ENCODE assay signal across 20 mouse cellular contexts in the genomic region with DNA sequence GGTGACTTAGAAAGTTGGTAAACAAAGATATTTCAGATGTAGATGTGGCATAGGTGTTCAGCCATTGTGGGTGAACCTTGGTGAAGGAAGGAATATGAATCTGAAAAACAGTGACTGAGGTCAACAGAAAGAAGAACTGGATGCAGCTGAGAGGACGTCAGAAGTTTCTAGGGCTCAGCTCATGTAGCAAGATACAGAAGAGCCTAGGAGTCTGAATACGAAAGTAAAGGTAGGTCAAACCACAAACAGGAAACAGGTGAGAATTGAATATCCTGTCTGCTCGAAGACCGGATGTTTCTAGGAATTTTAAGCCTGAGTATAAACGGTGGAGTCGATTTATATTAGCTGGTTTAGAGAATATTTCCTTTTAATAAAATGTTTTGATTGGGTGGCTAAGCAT.
DNase-seq lines count a peak whose midpoint lies in the region; ATAC-seq and TF ChIP-seq lines count a peak whose summit lies in the region.
"Had no signal": no experiment of that assay in that cellular context is flagged by ENCODE, and none has a peak within 500 bp of the region (broad histone marks: within the 10 kb centered on the region; RNA-seq: fewer than 3 reads in every experiment).

No protein-coding gene starts in this region.

- DNase-seq in thymus, postnatal 14 days: peak; percentile 7
- DNase-seq in thymus, postnatal 36 days: no peak
- DNase-seq in CH12.LX (ENCODE audit: extremely low read depth): peak; percentile 30
- no peak for DNase-seq in MN1 (ENCODE audit: low spot score)
- no peak for DNase-seq in left cerebral cortex, postnatal 10 days (ENCODE audit: extremely low spot score in 1 of 2, low spot score in 2 of 2)
- no peak for DNase-seq in frontal cortex, adult 2 months (ENCODE audit: extremely low spot score in 1 of 2, low spot score in 1 of 2)
- DNase-seq: adrenal gland, postnatal 25 days; cerebellum, adult 11 months; cerebellum, postnatal 36 days; gastrocnemius, adult 2 months; kidney, postnatal 4 days; lung, postnatal 14 days; right cerebral cortex, adult 18-20 months had no signal

- H3K9me3 ChIP-seq in CH12.LX (replicated peaks; ENCODE audit: low read length): no peaks in the 10 kb centered on the region
- H3K9me3 ChIP-seq: embryonic facial prominence, embryonic 10.5 days; kidney, embryonic 15.5 days; midbrain, embryonic 10.5 days had no signal

- no peak for TF ChIP-seq CTCF in CH12.LX (conservative IDR thresholded peaks at IDR 0.05 in 1 of 2, IDR thresholded peaks at IDR 0.05 in 1 of 2; ENCODE audit: low read depth in 2 of 2, low read length in 2 of 2)

- H3K27me3 ChIP-seq in CH12.LX (replicated peaks): no peaks in the 10 kb centered on the region
- H3K27me3 ChIP-seq: kidney, embryonic 15.5 days had no signal

- intact Hi-C loops in left cerebral cortex, postnatal 10 days (cut with DNase I): no loop called here

- in situ Hi-C loops in CH12.LX (cut with MboI; ENCODE audit: low pct_ligation_motif_present, low pct_unique_long_range_greater_than_20kb, low sequenced_read_pairs): no loop called here

- peak; percentile 99 for ATAC-seq in inflammation-experienced regulatory T-cells, adult 6 months
- ATAC-seq: intestine, embryonic 16.5 days had no signal

- TF ChIP-seq POLR2A in CH12.LX (IDR thresholded peaks at IDR 0.05; ENCODE audit: low read depth, low read length): no peak

- TF ChIP-seq RAD21 in CH12.LX (IDR thresholded peaks at IDR 0.05; ENCODE audit: low read depth, low read length): no peak

- no peaks in the 10 kb centered on the region for H3K79me2 ChIP-seq in CH12.LX (replicated peaks; ENCODE audit: control insufficient read depth, extremely low read depth, insufficient read depth, poor library complexity, severe bottlenecking)

- dilution Hi-C loops in CH12.LX (cut with MboI; ENCODE audit: extremely low pct_ligation_motif_present, extremely low pct_unique_long_range_greater_than_20kb, low sequenced_read_pairs): no loop called here

- H3K4me2 ChIP-seq in CH12.LX (ENCODE audit: insufficient read depth, low read depth, poor library complexity, severe bottlenecking): peak overlapping the region; percentile 65; the same call in 1 of the 2 replicates
- H3K4me2 ChIP-seq: heart, embryonic 11.5 days; hindbrain, embryonic 14.5 days; kidney, embryonic 15.5 days had no signal

- no peaks in the 10 kb centered on the region for H3K36me3 ChIP-seq in CH12.LX (replicated peaks in 1 of 2; ENCODE audit: control insufficient read depth in 1 of 2, insufficient read depth in 1 of 2, low read length in 1 of 2)
- H3K36me3 ChIP-seq: embryonic facial prominence, embryonic 10.5 days; kidney, embryonic 15.5 days; midbrain, embryonic 10.5 days had no signal

- H3K27ac ChIP-seq in CH12.LX (ENCODE audit: insufficient read depth, low read depth): no peak overlapping the region
- H3K27ac ChIP-seq: embryonic facial prominence, embryonic 10.5 days; gastrocnemius, adult 2 months; hindbrain, embryonic 14.5 days; kidney, embryonic 15.5 days; midbrain, embryonic 10.5 days had no signal

- no peak; the same call in 1 of the 2 replicates for TF ChIP-seq EP300 in CH12.LX (IDR thresholded peaks at IDR 0.05; ENCODE audit: low read length)

- H3K9ac ChIP-seq in CH12.LX (ENCODE audit: insufficient read depth, low read depth): no peak overlapping the region
- H3K9ac ChIP-seq: hindbrain, embryonic 14.5 days; kidney, embryonic 15.5 days had no signal

- peaks cover 2 to 8% of the 10 kb centered on the region in 2 experiments for H3K4me1 ChIP-seq in CH12.LX (ENCODE audit: control insufficient read depth in 1 of 2, insufficient read depth in 2 of 2)
- H3K4me1 ChIP-seq: embryonic facial prominence, embryonic 10.5 days; kidney, embryonic 15.5 days; midbrain, embryonic 10.5 days had no signal

- H3K4me3 ChIP-seq in CH12.LX (replicated peaks in 1 of 3; ENCODE audit: low read depth in 2 of 3, low read length in 2 of 3, poor library complexity in 1 of 3): no peak overlapping the region
- H3K4me3 ChIP-seq: embryonic facial prominence, embryonic 10.5 days; gastrocnemius, adult 2 months; kidney, embryonic 15.5 days; midbrain, embryonic 10.5 days had no signal

TF ChIP-seq in CH12.LX, 34 proteins besides CTCF, POLR2A, EP300 and RAD21:
- TF ChIP-seq ETS1 (conservative IDR thresholded peaks at IDR 0.05; ENCODE audit: low read depth, low read length): no peak; the same call in 1 of the 2 replicates
- no peak for TF ChIP-seq NELFE (IDR thresholded peaks at IDR 0.05; ENCODE audit: low read depth, low read length)
- no peak for TF ChIP-seq CHD1 (IDR thresholded peaks at IDR 0.05; ENCODE audit: low read depth, low read length)
- TF ChIP-seq ZKSCAN1 (IDR thresholded peaks at IDR 0.05; ENCODE audit: borderline replicate concordance, low read depth, low read length): no peak
- no peak for TF ChIP-seq GABPA (IDR thresholded peaks at IDR 0.05; ENCODE audit: insufficient replicate concordance, low read depth, low read length)
- no peak for TF ChIP-seq UBTF (IDR thresholded peaks at IDR 0.05; ENCODE audit: low read depth, low read length)
- TF ChIP-seq ZMIZ1 (IDR thresholded peaks at IDR 0.05; ENCODE audit: low read depth, low read length): no peak
- no peak for TF ChIP-seq SMC3 (IDR thresholded peaks at IDR 0.05; ENCODE audit: low read depth, low read length)
- no peak for TF ChIP-seq IRF4 (IDR thresholded peaks at IDR 0.05; ENCODE audit: low read depth, low read length)
- TF ChIP-seq USF2 (conservative IDR thresholded peaks at IDR 0.05; ENCODE audit: low read depth, low read length): no peak
- TF ChIP-seq E2F4 (IDR thresholded peaks at IDR 0.05; ENCODE audit: insufficient replicate concordance, low read depth, low read length): no peak
- no peak for TF ChIP-seq MXI1 (IDR thresholded peaks at IDR 0.05; ENCODE audit: low read depth, low read length)
- no peak for TF ChIP-seq RCOR1 (conservative IDR thresholded peaks at IDR 0.05; ENCODE audit: low read depth, low read length)
- no peak for TF ChIP-seq NRF1 (IDR thresholded peaks at IDR 0.05; ENCODE audit: low read depth, low read length)

Comparison
In these comparisons a context has a peak if more than half of its experiments do, and no peak if none do; other contexts are left out.
1. DNase-seq: peak in thymus, postnatal 14 days (single experiment) and CH12.LX (single experiment); none in thymus, postnatal 36 days (0 of 2), MN1 (single experiment), left cerebral cortex, postnatal 10 days (0 of 2) and frontal cortex, adult 2 months (0 of 2).